Mouse (Mus musculus): Measurements from ENCODE around the gene BC029722. TPM values are rescaled to one million over a fixed set of nuclear protein-coding genes. Genes with fewer than 3 reads are reported as not detected.

BC029722 gene
- total and polyA plus RNA-seq, 2 experiments from 2014 or later: 14.7 to 21.4 TPM

DNA sequence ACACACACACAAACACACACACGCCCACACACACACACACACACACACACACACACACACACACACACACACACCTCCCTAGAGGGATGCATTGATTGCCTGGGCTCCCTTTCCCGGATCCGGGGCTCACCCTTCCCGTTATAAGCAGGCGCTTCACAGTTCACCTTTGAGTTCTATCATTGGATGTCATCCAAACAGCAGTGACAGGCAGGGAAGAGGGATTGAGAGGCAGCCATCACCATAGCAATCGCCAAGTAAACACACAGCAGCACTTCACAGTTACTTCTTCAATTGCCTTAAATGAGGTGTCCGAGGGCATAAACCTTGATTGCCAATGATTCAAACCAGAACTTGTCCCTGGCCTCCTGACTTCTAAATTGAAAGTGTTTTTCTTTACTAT is 40.2 kb downstream of the BC029722 start:
- 50% methylated on average over 7 of the region's 7 CpGs for WGBS

DNA sequence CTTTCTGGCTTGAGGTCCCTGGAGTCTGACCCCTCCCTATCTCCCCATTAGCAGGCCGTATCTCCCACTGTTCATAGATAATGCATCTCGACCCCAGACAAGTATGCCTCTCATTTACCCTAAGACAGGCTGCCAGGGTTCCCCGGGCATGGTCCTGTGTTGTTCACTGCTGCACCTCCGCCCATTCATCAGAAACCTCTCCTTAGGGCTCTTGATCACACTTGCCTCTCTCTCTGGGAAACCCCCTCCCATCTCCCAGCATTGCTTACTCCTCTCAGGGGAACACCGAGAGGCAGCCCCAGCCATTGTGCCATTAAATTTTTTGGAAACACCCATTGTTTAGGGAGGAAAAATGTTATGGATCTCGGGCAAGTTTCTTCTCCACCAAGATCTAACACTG is 41.2 kb downstream of the BC029722 start:
- H3K27ac ChIP-seq (ENCODE audit: low read depth): no peak overlapping the region
- no peak overlapping the region for H3K9ac ChIP-seq (replicated peaks; ENCODE audit: low read depth, low read length)
- ATAC-seq (ENCODE audit: insufficient read depth, low read depth): no peak
- H3K9me3 ChIP-seq (replicated peaks; ENCODE audit: control insufficient read depth, low read length): no peaks in the 10 kb centered on the region
- 50% methylated on average over 6 of the region's 6 CpGs for WGBS
- no peaks in the 10 kb centered on the region for H3K36me3 ChIP-seq (replicated peaks; ENCODE audit: control insufficient read depth, insufficient read depth, low read length)
- no peak overlapping the region for H3K4me3 ChIP-seq (ENCODE audit: low read depth, low read length)
- H3K27me3 ChIP-seq (ENCODE audit: control insufficient read depth, insufficient read depth, low read length): peaks cover 49% of the 10 kb centered on the region
- DNase-seq (ENCODE audit: low spot score): no peak
- no peak for TF ChIP-seq EP300 (IDR thresholded peaks at IDR 0.05; ENCODE audit: low read depth)
- no peaks in the 10 kb centered on the region for H3K4me1 ChIP-seq (ENCODE audit: control insufficient read depth, insufficient read depth)
- no peak overlapping the region for H3K4me2 ChIP-seq (ENCODE audit: low read depth, low read length)

More for the DNA sequence above, 40.2 kb downstream of the BC029722 start:
- Histone ChIP-seq H3K27ac (ENCODE audit: low read depth) (no peak overlapping the region), H3K4me1 (ENCODE audit: control insufficient read depth, insufficient read depth) (no peaks in the 10 kb centered on the region), H3K9ac (replicated peaks; ENCODE audit: low read depth, low read length) (no peak overlapping the region), H3K9me3 (replicated peaks; ENCODE audit: control insufficient read depth, low read length) (no peaks in the 10 kb centered on the region), H3K4me3 (ENCODE audit: low read depth, low read length) (no peak overlapping the region), H3K36me3 (replicated peaks; ENCODE audit: control insufficient read depth, insufficient read depth, low read length) (no peaks in the 10 kb centered on the region), H3K4me2 (ENCODE audit: low read depth, low read length) (no peak overlapping the region), H3K27me3 (ENCODE audit: control insufficient read depth, insufficient read depth, low read length) (peaks cover 38% of the 10 kb centered on the region)
- no peak for ATAC-seq (ENCODE audit: insufficient read depth, low read depth)
- no peak for TF ChIP-seq EP300 (IDR thresholded peaks at IDR 0.05; ENCODE audit: low read depth)
- no peak for TF ChIP-seq CTCF (IDR thresholded peaks at IDR 0.05; ENCODE audit: low read depth)
- DNase-seq (ENCODE audit: low spot score): no peak

- peaks cover 52% of the 10 kb centered on the region for H3K27me3 ChIP-seq (ENCODE audit: control insufficient read depth, insufficient read depth, low read length)
- no peaks in the 10 kb centered on the region for H3K4me1 ChIP-seq (ENCODE audit: control insufficient read depth, insufficient read depth)
- DNase-seq (ENCODE audit: low spot score) (no peak), ATAC-seq (ENCODE audit: insufficient read depth, low read depth) (no peak)
- no peaks in the 10 kb centered on the region for H3K9me3 ChIP-seq (replicated peaks; ENCODE audit: control insufficient read depth, low read length)
- no peaks in the 10 kb centered on the region for H3K36me3 ChIP-seq (replicated peaks; ENCODE audit: control insufficient read depth, insufficient read depth, low read length)
- TF ChIP-seq EP300 (IDR thresholded peaks at IDR 0.05; ENCODE audit: low read depth) (no peak), CTCF (IDR thresholded peaks at IDR 0.05; ENCODE audit: low read depth) (no peak)
- H3K4me3 ChIP-seq (ENCODE audit: low read depth, low read length): no peak overlapping the region
- no peak overlapping the region for H3K27ac ChIP-seq (ENCODE audit: low read depth)
- WGBS: 74% methylated on average over 4 of the region's 4 CpGs
- no peak overlapping the region for H3K9ac ChIP-seq (replicated peaks; ENCODE audit: low read depth, low read length)
- H3K4me2 ChIP-seq (ENCODE audit: low read depth, low read length): no peak overlapping the region
Observed at GRCm38 (mm10) chr2:155777688-155777985, 41.6 kb downstream of the BC029722 start.

GRCm38 (mm10) chr2:155776824-155777687 is 42.2 kb downstream of the BC029722 start:
- DNase-seq (ENCODE audit: low spot score): no peak
- H3K27ac ChIP-seq (ENCODE audit: low read depth): no peak overlapping the region
- ATAC-seq (ENCODE audit: insufficient read depth, low read depth): no peak
- WGBS: 54% methylated on average over 10 of the region's 10 CpGs
- TF ChIP-seq EP300 (IDR thresholded peaks at IDR 0.05; ENCODE audit: low read depth): no peak
- TF ChIP-seq CTCF (IDR thresholded peaks at IDR 0.05; ENCODE audit: low read depth): no peak
- no peak overlapping the region for H3K4me3 ChIP-seq (ENCODE audit: low read depth, low read length)
- no peaks in the 10 kb centered on the region for H3K36me3 ChIP-seq (replicated peaks; ENCODE audit: control insufficient read depth, insufficient read depth, low read length)
- H3K9ac ChIP-seq (replicated peaks; ENCODE audit: low read depth, low read length): no peak overlapping the region
- peaks cover 56% of the 10 kb centered on the region for H3K27me3 ChIP-seq (ENCODE audit: control insufficient read depth, insufficient read depth, low read length)
- H3K4me1 ChIP-seq (ENCODE audit: control insufficient read depth, insufficient read depth): no peaks in the 10 kb centered on the region
- H3K4me2 ChIP-seq (ENCODE audit: low read depth, low read length): no peak overlapping the region
- no peaks in the 10 kb centered on the region for H3K9me3 ChIP-seq (replicated peaks; ENCODE audit: control insufficient read depth, low read length)

GRCm38 (mm10) chr2:155775685-155776263 is 43.5 kb downstream of the BC029722 start:
- Histone ChIP-seq H3K27ac (ENCODE audit: low read depth) (no peak overlapping the region), H3K4me2 (ENCODE audit: low read depth, low read length) (peak overlapping the region; percentile 91), H3K9me3 (replicated peaks; ENCODE audit: control insufficient read depth, low read length) (no peaks in the 10 kb centered on the region), H3K9ac (replicated peaks; ENCODE audit: low read depth, low read length) (no peak overlapping the region), H3K36me3 (replicated peaks; ENCODE audit: control insufficient read depth, insufficient read depth, low read length) (no peaks in the 10 kb centered on the region), H3K4me3 (ENCODE audit: low read depth, low read length) (peak overlapping the region; percentile 44), H3K4me1 (ENCODE audit: control insufficient read depth, insufficient read depth) (no peaks in the 10 kb centered on the region), H3K27me3 (ENCODE audit: control insufficient read depth, insufficient read depth, low read length) (peaks cover 60% of the 10 kb centered on the region)
- DNase-seq (ENCODE audit: low spot score) (peak; percentile 42), ATAC-seq (ENCODE audit: insufficient read depth, low read depth) (peak; percentile 86)
- 3% methylated on average over 42 of the region's 44 CpGs for WGBS
- TF ChIP-seq EP300 (IDR thresholded peaks at IDR 0.05; ENCODE audit: low read depth) (no peak), CTCF (IDR thresholded peaks at IDR 0.05; ENCODE audit: low read depth) (no peak)

All from heart, postnatal 0 days (tissue).